Comparison of ENCODE assay signal across 23 mouse cellular contexts in genomic region chr6:51318341-51318740, GRCm38 (mm10).
DNase-seq lines count a peak whose midpoint lies in the region; ATAC-seq and TF ChIP-seq lines count a peak whose summit lies in the region.
"Had no signal": no experiment of that assay in that cellular context is flagged by ENCODE, and none has a peak within 500 bp of the region (broad histone marks: within the 10 kb centered on the region; RNA-seq: fewer than 3 reads in every experiment).

No protein-coding gene starts in this region.

- no peaks in the 10 kb centered on the region for H3K9me3 ChIP-seq in heart, embryonic 13.5 days
- H3K9me3 ChIP-seq in heart, postnatal 0 days (replicated peaks; ENCODE audit: control insufficient read depth, low read length): no peaks in the 10 kb centered on the region
- no peaks in the 10 kb centered on the region for H3K9me3 ChIP-seq in lung, postnatal 0 days (ENCODE audit: low read length)
- H3K9me3 ChIP-seq: embryonic facial prominence, embryonic 12.5 days; embryonic facial prominence, embryonic 15.5 days; hindbrain, embryonic 12.5 days; hindbrain, embryonic 15.5 days had no signal

- no peak; the same call in 1 of the 2 replicates for ATAC-seq in heart, embryonic 13.5 days (ENCODE audit: extremely low read depth, insufficient number of reproducible peaks, low FRiP score, low TSS enrichment)
- peak; percentile 66 for ATAC-seq in heart, postnatal 0 days (ENCODE audit: insufficient read depth, low read depth)
- no peak for ATAC-seq in lung, postnatal 0 days
- ATAC-seq: CD4-positive, CD25-positive, alpha-beta regulatory T cell, adult 4 months; forebrain, embryonic 14.5 days; forebrain, postnatal 0 days; intestine, postnatal 0 days had no signal

- H3K4me3 ChIP-seq in heart, embryonic 13.5 days: no peak overlapping the region
- no peak overlapping the region for H3K4me3 ChIP-seq in heart, postnatal 0 days (ENCODE audit: low read depth, low read length)
- H3K4me3 ChIP-seq in lung, postnatal 0 days (ENCODE audit: low read depth, low read length): no peak overlapping the region
- H3K4me3 ChIP-seq: embryonic facial prominence, embryonic 12.5 days; embryonic facial prominence, embryonic 15.5 days; gastrocnemius, adult 2 months; hindbrain, embryonic 12.5 days; hindbrain, embryonic 15.5 days had no signal

- no peaks in the 10 kb centered on the region for H3K36me3 ChIP-seq in heart, embryonic 13.5 days
- H3K36me3 ChIP-seq in heart, postnatal 0 days (replicated peaks; ENCODE audit: control insufficient read depth, insufficient read depth, low read length): no peaks in the 10 kb centered on the region
- no peaks in the 10 kb centered on the region for H3K36me3 ChIP-seq in lung, postnatal 0 days (ENCODE audit: insufficient read depth, low read length)
- H3K36me3 ChIP-seq: embryonic facial prominence, embryonic 12.5 days; embryonic facial prominence, embryonic 15.5 days; hindbrain, embryonic 12.5 days; hindbrain, embryonic 15.5 days had no signal

- no peaks in the 10 kb centered on the region for H3K27me3 ChIP-seq in heart, embryonic 13.5 days (replicated peaks)
- H3K27me3 ChIP-seq in heart, postnatal 0 days (ENCODE audit: control insufficient read depth, insufficient read depth, low read length): no peaks in the 10 kb centered on the region
- no peaks in the 10 kb centered on the region for H3K27me3 ChIP-seq in lung, postnatal 0 days (replicated peaks; ENCODE audit: insufficient read depth, low read length)
- H3K27me3 ChIP-seq: embryonic facial prominence, embryonic 12.5 days; embryonic facial prominence, embryonic 15.5 days; hindbrain, embryonic 12.5 days; hindbrain, embryonic 15.5 days had no signal

- intact Hi-C loops in heart, postnatal 14 days (cut with DNase I): no loop called here

- peak overlapping the region; percentile 3; the same call in 1 of the 2 replicates for H3K27ac ChIP-seq in heart, embryonic 13.5 days (replicated peaks)
- H3K27ac ChIP-seq in heart, postnatal 0 days (ENCODE audit: low read depth): no peak overlapping the region
- no peak overlapping the region for H3K27ac ChIP-seq in lung, postnatal 0 days (ENCODE audit: low read length)
- H3K27ac ChIP-seq: embryonic facial prominence, embryonic 12.5 days; embryonic facial prominence, embryonic 15.5 days; gastrocnemius, adult 2 months; hindbrain, embryonic 12.5 days; hindbrain, embryonic 15.5 days had no signal

- no peak for TF ChIP-seq CTCF in heart, postnatal 0 days (IDR thresholded peaks at IDR 0.05; ENCODE audit: low read depth)
- TF ChIP-seq CTCF in lung, postnatal 0 days (IDR thresholded peaks at IDR 0.05): no peak

- TF ChIP-seq EP300 in heart, postnatal 0 days (IDR thresholded peaks at IDR 0.05; ENCODE audit: low read depth): no peak
- TF ChIP-seq EP300 in lung, postnatal 0 days (IDR thresholded peaks at IDR 0.05): no peak

- no peak for DNase-seq in heart, postnatal 14 days
- DNase-seq in heart, postnatal 0 days (ENCODE audit: low spot score): no peak
- DNase-seq in heart, adult 8-10 months (ENCODE audit: low spot score): no peak
- DNase-seq in lung, postnatal 0 days (ENCODE audit: low spot score): peak; percentile 16
- DNase-seq in lung, postnatal 36 days: no peak
- DNase-seq: adrenal gland, adult 2 months; adrenal gland, postnatal 14 days; cerebellum, adult 11 months; cerebellum, adult 2 months; cerebellum, adult 9-11 months; cerebellum, postnatal 25 days; forebrain, postnatal 0 days; gastrocnemius, adult 2 months; gastrocnemius, postnatal 14 days; heart, adult 18-20 months had no signal

- H3K9ac ChIP-seq in heart, embryonic 13.5 days: no peak overlapping the region
- H3K9ac ChIP-seq in heart, postnatal 0 days (replicated peaks; ENCODE audit: low read depth, low read length): no peak overlapping the region
- H3K9ac ChIP-seq in lung, postnatal 0 days (replicated peaks; ENCODE audit: low read depth): no peak overlapping the region
- H3K9ac ChIP-seq: embryonic facial prominence, embryonic 12.5 days; embryonic facial prominence, embryonic 15.5 days; forebrain, postnatal 0 days; hindbrain, embryonic 12.5 days; hindbrain, embryonic 15.5 days had no signal

- WGBS in heart, embryonic 13.5 days: 23% methylated on average over 2 of the region's 2 CpGs
- 7% methylated on average over 2 of the region's 2 CpGs for WGBS in heart, postnatal 0 days
- WGBS in lung, postnatal 0 days: 31% methylated on average over 2 of the region's 2 CpGs

- no peak overlapping the region for H3K4me2 ChIP-seq in heart, embryonic 13.5 days
- H3K4me2 ChIP-seq in heart, postnatal 0 days (ENCODE audit: low read depth, low read length): no peak overlapping the region
- no peak overlapping the region for H3K4me2 ChIP-seq in lung, postnatal 0 days (replicated peaks; ENCODE audit: low read depth, low read length)
- H3K4me2 ChIP-seq: embryonic facial prominence, embryonic 12.5 days; embryonic facial prominence, embryonic 15.5 days; hindbrain, embryonic 12.5 days; hindbrain, embryonic 15.5 days had no signal

- H3K4me1 ChIP-seq in heart, embryonic 13.5 days: peaks cover 30% of the 10 kb centered on the region
- peaks cover 13% of the 10 kb centered on the region for H3K4me1 ChIP-seq in heart, postnatal 0 days (ENCODE audit: control insufficient read depth, insufficient read depth)
- no peaks in the 10 kb centered on the region for H3K4me1 ChIP-seq in lung, postnatal 0 days (ENCODE audit: insufficient read depth, low read depth, low read length)
- H3K4me1 ChIP-seq: embryonic facial prominence, embryonic 12.5 days; embryonic facial prominence, embryonic 15.5 days had no signal
